Mouse (Mus musculus) G1E (cell line): ENCODE results near the gene Akap13.

Experiments used
- CTCF ChIP-seq: IDR thresholded peaks from 2 replicates; pipeline ENCODE4 v1.5.1; 2012; ENCODE audit warnings: low read depth, low read length, inconsistent platforms, mixed read lengths
- GATA1 ChIP-seq: IDR thresholded peaks from 2 replicates; pipeline ENCODE4 v1.6.1; 2012; ENCODE audit warnings: borderline replicate concordance, low read length, inconsistent platforms, mixed read lengths
- TAL1 ChIP-seq: conservative IDR thresholded peaks from 2 replicates; pipeline ENCODE4 v1.6.1; 2012; ENCODE audit warnings: low read depth, low read length, inconsistent platforms, mixed read lengths

GRCm38 (mm10) chr7:75559119-75559518, 103.8 kb downstream of the Akap13 start:
- TF ChIP-seq CTCF, result no peak
- no peak for TF ChIP-seq GATA1
- TF ChIP-seq TAL1, result no peak
